Mouse (Mus musculus) intestine, embryonic 15.5 days (tissue): ENCODE measurements around the gene Sorcs2. TPM values are rescaled to one million over a fixed set of nuclear protein-coding genes. Genes with fewer than 3 reads are reported as not detected.
A peak's percentile ranks its signal among the peaks of the same experiment; 100 is the strongest.

ENCODE experiments used
- ATAC-seq: fragments of 200-750 bp; cut with Nextera tagmentation; 2 replicates; pipeline ENCODE4 v1.8.0; 2017; ENCODE audit warnings: moderate TSS enrichment, moderate library complexity
- H3K27ac ChIP-seq: fragments of 300-500 bp; sonication (generic); 2 replicates; pipeline ENCODE4 v1.5.1; 2015; ENCODE audit warnings: mild to moderate bottlenecking, inconsistent platforms
- H3K27me3 ChIP-seq: fragments of 300-500 bp; sonication (generic); replicated peaks from 2 replicates; pipeline ENCODE4 v1.6.1; 2015; ENCODE audit warnings: inconsistent platforms
- H3K36me3 ChIP-seq: fragments of 300-500 bp; sonication (generic); 2 replicates; pipeline ENCODE4 v1.6.1; 2015; ENCODE audit warnings: inconsistent platforms
- H3K4me1 ChIP-seq: fragments of 300-500 bp; sonication (generic); replicated peaks from 2 replicates; pipeline ENCODE4 v1.6.1; 2015; ENCODE audit warnings: inconsistent platforms
- H3K4me2 ChIP-seq: fragments of 300-500 bp; sonication (generic); replicated peaks from 2 replicates; pipeline ENCODE4 v1.6.1; 2015; ENCODE audit warnings: mild to moderate bottlenecking, inconsistent platforms
- H3K4me3 ChIP-seq: fragments of 300-500 bp; sonication (generic); replicated peaks from 2 replicates; pipeline ENCODE4 v1.5.1; 2015; ENCODE audit warnings: inconsistent platforms
- H3K9ac ChIP-seq: fragments of 300-500 bp; sonication (generic); 2 replicates; pipeline ENCODE4 v1.6.1; 2015; ENCODE audit warnings: inconsistent platforms
- H3K9me3 ChIP-seq: fragments of 300-500 bp; sonication (generic); 2 replicates; pipeline ENCODE4 v1.6.1; 2016; ENCODE audit warnings: inconsistent platforms
- WGBS: fragments of 180-500 bp; shearing (Covaris S2); methylation state at CpG from one replicate; pipeline ENCODE4 v1.1.7; 2015; 5-methylcytosine and 5-hydroxymethylcytosine counted together
- polyA plus RNA-seq: library from polyadenylated mRNA; unstranded; fragments of >200 nt; fragmentation: Nextera tagmentation; extraction: Ambion mirVana; gene quantifications from 2 replicates; pipeline ENCODE4 v1.2.1, GENCODE M21; 2015

Gene Sorcs2
- polyA plus RNA-seq, 1 experiment from 2014 or later, result 9.6 TPM

GRCm38 (mm10) chr5:36228405-36229370 is 169.3 kb downstream of the Sorcs2 start:
- 75% methylated on average over 23 of the region's 23 CpGs for WGBS
- H3K9ac ChIP-seq, result no peak overlapping the region
- H3K36me3 ChIP-seq, result no peaks in the 10 kb centered on the region
- H3K27ac ChIP-seq, result no peak overlapping the region
- no peak for ATAC-seq
- peaks cover 18% of the 10 kb centered on the region for H3K4me1 ChIP-seq
- no peak overlapping the region for H3K4me2 ChIP-seq
- no peaks in the 10 kb centered on the region for H3K27me3 ChIP-seq
- no peak overlapping the region for H3K4me3 ChIP-seq
- no peaks in the 10 kb centered on the region for H3K9me3 ChIP-seq

GRCm38 (mm10) chr5:36226296-36226695 is 171.6 kb downstream of the Sorcs2 start:
- Histone ChIP-seq H3K4me2 (no peak overlapping the region), H3K9me3 (no peaks in the 10 kb centered on the region), H3K27ac (peak overlapping the region; percentile 61), H3K4me1 (peaks cover 18% of the 10 kb centered on the region), H3K9ac (no peak overlapping the region), H3K4me3 (no peak overlapping the region), H3K36me3 (no peaks in the 10 kb centered on the region), H3K27me3 (no peaks in the 10 kb centered on the region)
- peak; percentile 49 for ATAC-seq
- 39% methylated on average over 11 of the region's 11 CpGs for WGBS

- Histone ChIP-seq H3K9ac (no peak overlapping the region), H3K27ac (peak overlapping the region; percentile 61), H3K4me3 (no peak overlapping the region), H3K4me2 (no peak overlapping the region), H3K9me3 (no peaks in the 10 kb centered on the region), H3K4me1 (peaks cover 18% of the 10 kb centered on the region), H3K27me3 (no peaks in the 10 kb centered on the region), H3K36me3 (no peaks in the 10 kb centered on the region)
- no peak for ATAC-seq
- 48% methylated on average over 7 of the region's 7 CpGs for WGBS
Measured at GRCm38 (mm10) chr5:36225855-36226254, 172.1 kb downstream of the Sorcs2 start.

- H3K27ac ChIP-seq, result no peak overlapping the region
- no peaks in the 10 kb centered on the region for H3K36me3 ChIP-seq
- H3K9me3 ChIP-seq, result no peaks in the 10 kb centered on the region
- no peaks in the 10 kb centered on the region for H3K27me3 ChIP-seq
- WGBS, result 79% methylated on average over 6 of the region's 6 CpGs
- no peak for ATAC-seq
- no peak overlapping the region for H3K4me2 ChIP-seq
- H3K4me3 ChIP-seq, result no peak overlapping the region
- no peak overlapping the region for H3K9ac ChIP-seq
- H3K4me1 ChIP-seq, result peaks cover 16% of the 10 kb centered on the region
Measured at GRCm38 (mm10) chr5:36223787-36224186, 174.2 kb downstream of the Sorcs2 start.

GRCm38 (mm10) chr5:36220626-36221025 is 177.3 kb downstream of the Sorcs2 start:
- 0 out of 2 replicates have a peak, but pooled peaks cover 4% of the 10 kb centered on the region for H3K9me3 ChIP-seq
- H3K4me3 ChIP-seq, result no peak overlapping the region
- H3K9ac ChIP-seq, result no peak overlapping the region
- 0 out of 2 replicates have a peak, but pooled peaks cover 4% of the 10 kb centered on the region for H3K4me1 ChIP-seq
- H3K4me2 ChIP-seq, result no peak overlapping the region
- WGBS, result 64% methylated on average over 6 of the region's 6 CpGs
- no peak overlapping the region for H3K27ac ChIP-seq
- no peaks in the 10 kb centered on the region for H3K27me3 ChIP-seq
- ATAC-seq, result no peak
- H3K36me3 ChIP-seq, result no peaks in the 10 kb centered on the region

GRCm38 (mm10) chr5:36220105-36220504 is 177.8 kb downstream of the Sorcs2 start:
- Histone ChIP-seq H3K9me3 (0 out of 2 replicates have a peak, but pooled peaks cover 4% of the 10 kb centered on the region), H3K4me3 (no peak overlapping the region), H3K4me1 (no peaks in the 10 kb centered on the region), H3K27ac (no peak overlapping the region), H3K27me3 (no peaks in the 10 kb centered on the region), H3K9ac (no peak overlapping the region), H3K4me2 (no peak overlapping the region), H3K36me3 (no peaks in the 10 kb centered on the region)
- WGBS, result 88% methylated on average over 4 of the region's 4 CpGs
- ATAC-seq, result no peak

- Histone ChIP-seq H3K36me3 (no peaks in the 10 kb centered on the region), H3K4me1 (no peaks in the 10 kb centered on the region), H3K9ac (no peak overlapping the region), H3K27me3 (no peaks in the 10 kb centered on the region), H3K27ac (no peak overlapping the region), H3K9me3 (0 out of 2 replicates have a peak, but pooled peaks cover 4% of the 10 kb centered on the region), H3K4me3 (no peak overlapping the region), H3K4me2 (no peak overlapping the region)
- WGBS, result 81% methylated on average over 10 of the region's 10 CpGs
- ATAC-seq, result no peak
Measured at GRCm38 (mm10) chr5:36213310-36213709, 184.6 kb downstream of the Sorcs2 start.

GRCm38 (mm10) chr5:36208803-36209202 is 189.1 kb downstream of the Sorcs2 start:
- Histone ChIP-seq H3K4me1 (no peaks in the 10 kb centered on the region), H3K27me3 (no peaks in the 10 kb centered on the region), H3K9me3 (no peaks in the 10 kb centered on the region), H3K9ac (no peak overlapping the region), H3K4me3 (no peak overlapping the region), H3K36me3 (no peaks in the 10 kb centered on the region), H3K4me2 (no peak overlapping the region), H3K27ac (no peak overlapping the region)
- WGBS, result 80% methylated on average over 3 of the region's 3 CpGs
- ATAC-seq, result no peak

- Histone ChIP-seq H3K4me3 (no peak overlapping the region), H3K4me2 (no peak overlapping the region), H3K9ac (no peak overlapping the region), H3K4me1 (no peaks in the 10 kb centered on the region), H3K27ac (no peak overlapping the region), H3K9me3 (no peaks in the 10 kb centered on the region), H3K36me3 (no peaks in the 10 kb centered on the region), H3K27me3 (no peaks in the 10 kb centered on the region)
- 76% methylated on average over 11 of the region's 11 CpGs for WGBS
- ATAC-seq, result no peak
Measured at GRCm38 (mm10) chr5:36205397-36205796, 192.5 kb downstream of the Sorcs2 start.

GRCm38 (mm10) chr5:36203916-36204315 is 194.0 kb downstream of the Sorcs2 start, which contains the start of gene Psapl1:
TSS of gene Psapl1 (plus strand) at chr5:36204021.
- Histone ChIP-seq H3K9ac (no peak within 1 kb of the TSS), H3K36me3 (no peaks in the 10 kb centered on the region), H3K27me3 (no peaks in the 10 kb centered on the region), H3K27ac (no peak within 1 kb of the TSS), H3K4me1 (no peaks in the 10 kb centered on the region), H3K4me2 (no peak within 1 kb of the TSS), H3K9me3 (no peaks in the 10 kb centered on the region), H3K4me3 (no peak within 1 kb of the TSS)
- 80% methylated on average over 10 of the region's 10 CpGs for WGBS
- no peak for ATAC-seq

- no peak overlapping the region for H3K9ac ChIP-seq
- H3K4me1 ChIP-seq, result no peaks in the 10 kb centered on the region
- ATAC-seq, result no peak
- H3K27me3 ChIP-seq, result no peaks in the 10 kb centered on the region
- H3K27ac ChIP-seq, result no peak overlapping the region
- no peaks in the 10 kb centered on the region for H3K9me3 ChIP-seq
- 86% methylated on average over 5 of the region's 5 CpGs for WGBS
- no peaks in the 10 kb centered on the region for H3K36me3 ChIP-seq
- H3K4me3 ChIP-seq, result no peak overlapping the region
- no peak overlapping the region for H3K4me2 ChIP-seq
Measured at GRCm38 (mm10) chr5:36203421-36203820, 194.5 kb downstream of the Sorcs2 start.

- no peak for ATAC-seq
- no peak overlapping the region for H3K4me2 ChIP-seq
- no peaks in the 10 kb centered on the region for H3K9me3 ChIP-seq
- H3K36me3 ChIP-seq, result no peaks in the 10 kb centered on the region
- H3K4me1 ChIP-seq, result no peaks in the 10 kb centered on the region
- no peak overlapping the region for H3K27ac ChIP-seq
- no peaks in the 10 kb centered on the region for H3K27me3 ChIP-seq
- 92% methylated on average over 5 of the region's 5 CpGs for WGBS
- no peak overlapping the region for H3K9ac ChIP-seq
- no peak overlapping the region for H3K4me3 ChIP-seq
Measured at GRCm38 (mm10) chr5:36202781-36203180, 195.2 kb downstream of the Sorcs2 start.

GRCm38 (mm10) chr5:36199519-36199918 is 198.4 kb downstream of the Sorcs2 start:
- Histone ChIP-seq H3K4me1 (peaks cover 3% of the 10 kb centered on the region; the same call in 1 of the 2 replicates), H3K36me3 (no peaks in the 10 kb centered on the region), H3K4me3 (no peak overlapping the region), H3K4me2 (no peak overlapping the region), H3K9ac (no peak overlapping the region), H3K9me3 (no peaks in the 10 kb centered on the region), H3K27me3 (no peaks in the 10 kb centered on the region), H3K27ac (no peak overlapping the region)
- WGBS, result 76% methylated on average over 1 of the region's 1 CpGs
- no peak for ATAC-seq
